Comparison of ENCODE assay signal across 8 mouse cellular contexts in genomic region chr2:152398691-152399090, GRCm38 (mm10). TPM values are rescaled to one million over a fixed set of nuclear protein-coding genes. Genes with fewer than 3 reads are reported as not detected.
A peak's percentile ranks its signal among the peaks of the same experiment; 100 is the strongest.
DNase-seq lines count a peak whose midpoint lies in the region; ATAC-seq and TF ChIP-seq lines count a peak whose summit lies in the region.

No protein-coding gene starts in this region.

- H3K36me3 ChIP-seq in ES-Bruce4 (ENCODE audit: control insufficient read depth, insufficient read depth, low read length, poor library complexity, severe bottlenecking), result no peaks in the 10 kb centered on the region
- no peaks in the 10 kb centered on the region for H3K36me3 ChIP-seq in forebrain, embryonic 14.5 days (ENCODE audit: control insufficient read depth, insufficient read depth, low read length)
- no peaks in the 10 kb centered on the region for H3K36me3 ChIP-seq in liver, postnatal 0 days (replicated peaks; ENCODE audit: insufficient read depth, low read length)
- H3K36me3 ChIP-seq in neural tube, embryonic 13.5 days, result peaks cover 11% of the 10 kb centered on the region

- ATAC-seq in cerebellum, adult (ENCODE audit: insufficient number of reproducible peaks, low FRiP score, low TSS enrichment), result peak; percentile 60
- ATAC-seq in forebrain, embryonic 14.5 days, result peak; percentile 67
- peak; percentile 83 for ATAC-seq in liver, postnatal 0 days
- peak; percentile 75 for ATAC-seq in neural tube, embryonic 13.5 days (ENCODE audit: low read depth)

- under 1% methylated on average over 37 of the region's 38 CpGs for WGBS in forebrain, embryonic 14.5 days
- WGBS in liver, postnatal 0 days (ENCODE audit: insufficient replicate concordance), result 1% methylated on average over 38 of the region's 38 CpGs
- WGBS in neural tube, embryonic 13.5 days, result under 1% methylated on average over 38 of the region's 38 CpGs

- H3K9ac ChIP-seq in ES-Bruce4 (ENCODE audit: low read depth, poor library complexity, severe bottlenecking), result peak overlapping the region; percentile 93
- peak overlapping the region; percentile 97 for H3K9ac ChIP-seq in forebrain, embryonic 14.5 days (ENCODE audit: low read length)
- H3K9ac ChIP-seq in liver, postnatal 0 days (replicated peaks), result peak overlapping the region; percentile 73
- peak overlapping the region; percentile 98 for H3K9ac ChIP-seq in neural tube, embryonic 13.5 days

- peak overlapping the region; percentile 81 for H3K4me3 ChIP-seq in ES-Bruce4 (ENCODE audit: low read depth, low read length)
- peak overlapping the region; percentile 94 for H3K4me3 ChIP-seq in forebrain, embryonic 14.5 days (ENCODE audit: low read depth, low read length)
- H3K4me3 ChIP-seq in liver, postnatal 0 days (ENCODE audit: low read depth, low read length), result peak overlapping the region; percentile 73
- peak overlapping the region; percentile 84 for H3K4me3 ChIP-seq in neural tube, embryonic 13.5 days

- DNase-seq in forebrain, embryonic 14.5 days (ENCODE audit: low spot score), result peak; percentile 96
- DNase-seq in heart, postnatal 14 days, result peak; percentile 97 to 98
- peak; percentile 92 for DNase-seq in layer of hippocampus, adult 11-12 months (ENCODE audit: low spot score)
- peak; percentile 96 for DNase-seq in liver, postnatal 0 days
- DNase-seq in telencephalon, adult 2 months (ENCODE audit: low read depth, low spot score), result peak; percentile 81

- no peaks in the 10 kb centered on the region for H3K9me3 ChIP-seq in ES-Bruce4 (replicated peaks; ENCODE audit: control insufficient read depth, insufficient read depth, low read length, poor library complexity, severe bottlenecking)
- H3K9me3 ChIP-seq in forebrain, embryonic 14.5 days (replicated peaks; ENCODE audit: control insufficient read depth, low read length), result no peaks in the 10 kb centered on the region
- H3K9me3 ChIP-seq in liver, postnatal 0 days (ENCODE audit: low read length), result no peaks in the 10 kb centered on the region
- H3K9me3 ChIP-seq in neural tube, embryonic 13.5 days, result no peaks in the 10 kb centered on the region

- TF ChIP-seq CTCF in ES-Bruce4 (IDR thresholded peaks at IDR 0.05; ENCODE audit: low read depth, low read length), result no peak
- TF ChIP-seq CTCF in liver, postnatal 0 days (IDR thresholded peaks at IDR 0.05; ENCODE audit: low read depth), result 0 out of 2 replicates have a peak, but pooled peaks have one; percentile 14

- peak overlapping the region; percentile 56 for H3K4me2 ChIP-seq in forebrain, embryonic 14.5 days (ENCODE audit: low read length)
- H3K4me2 ChIP-seq in liver, postnatal 0 days (ENCODE audit: low read depth, low read length), result peak overlapping the region; percentile 90
- peak overlapping the region; percentile 98 for H3K4me2 ChIP-seq in neural tube, embryonic 13.5 days

- H3K27me3 ChIP-seq in ES-Bruce4 (ENCODE audit: control insufficient read depth, insufficient read depth, low read length, poor library complexity, severe bottlenecking), result no peaks in the 10 kb centered on the region
- H3K27me3 ChIP-seq in forebrain, embryonic 14.5 days (replicated peaks; ENCODE audit: control insufficient read depth, insufficient read depth, low read length), result no peaks in the 10 kb centered on the region
- no peaks in the 10 kb centered on the region for H3K27me3 ChIP-seq in liver, postnatal 0 days (ENCODE audit: insufficient read depth, low read length)
- H3K27me3 ChIP-seq in neural tube, embryonic 13.5 days, result no peaks in the 10 kb centered on the region

- TF ChIP-seq POLR2A in ES-Bruce4 (IDR thresholded peaks at IDR 0.05; ENCODE audit: insufficient read depth, low read length), result no peak

- intact Hi-C loops in heart, postnatal 14 days (cut with DNase I), result no loop called here

- peaks cover 7% of the 10 kb centered on the region for H3K4me1 ChIP-seq in ES-Bruce4 (ENCODE audit: control insufficient read depth, insufficient read depth, low read length)
- H3K4me1 ChIP-seq in forebrain, embryonic 14.5 days (ENCODE audit: control insufficient read depth, insufficient read depth, low read length), result peaks cover 18% of the 10 kb centered on the region
- H3K4me1 ChIP-seq in liver, postnatal 0 days (ENCODE audit: insufficient read depth), result peaks cover 27% of the 10 kb centered on the region
- peaks cover 44% of the 10 kb centered on the region for H3K4me1 ChIP-seq in neural tube, embryonic 13.5 days (replicated peaks)

- H3K27ac ChIP-seq in ES-Bruce4 (ENCODE audit: insufficient read depth, low read length), result peak overlapping the region; percentile 80
- peak overlapping the region; percentile 100 for H3K27ac ChIP-seq in forebrain, embryonic 14.5 days (ENCODE audit: low read depth, low read length)
- peak overlapping the region; percentile 93 for H3K27ac ChIP-seq in liver, postnatal 0 days (ENCODE audit: low read depth)
- peak overlapping the region; percentile 100 for H3K27ac ChIP-seq in neural tube, embryonic 13.5 days (replicated peaks)

- TF ChIP-seq EP300 in ES-Bruce4 (IDR thresholded peaks at IDR 0.05; ENCODE audit: insufficient read depth, low read depth, low read length), result peak; percentile 92
- no peak for TF ChIP-seq EP300 in liver, postnatal 0 days (IDR thresholded peaks at IDR 0.05; ENCODE audit: low read depth)

RNA-seq across cellular contexts. Expression of gene Sox12, which starts 0.8 kb away (rescaled TPM):
- polyA plus RNA-seq in ES-Bruce4 (2011; ENCODE audit: insufficient read depth, insufficient read length, low read depth, missing spikeins), result 27.5 and 31.3 TPM in 2 replicates
- polyA plus RNA-seq in forebrain, embryonic 14.5 days (2014; fragmentation: Nextera tagmentation; extraction: Ambion mirVana), result 18.2 and 21.8 TPM in 2 replicates
- 10 to 100 TPM; 14.4 to 15.5 TPM for total RNA-seq in heart, postnatal 14 days (2021)
- polyA plus RNA-seq in liver, postnatal 0 days (2015; fragmentation: Nextera tagmentation; extraction: Ambion mirVana), result 1.2 and 1.3 TPM in 2 replicates
- 14.9 and 15.3 TPM in 2 replicates for polyA plus RNA-seq in neural tube, embryonic 13.5 days (2015; fragmentation: Nextera tagmentation; extraction: Ambion mirVana)

RNA-seq across cellular contexts. Expression of gene Zcchc3, which starts 16.1 kb away (rescaled TPM):
- polyA plus RNA-seq in ES-Bruce4 (2011; ENCODE audit: insufficient read depth, insufficient read length, low read depth, missing spikeins), result 26.7 and 30.6 TPM in 2 replicates
- polyA plus RNA-seq in forebrain, embryonic 14.5 days (2014; fragmentation: Nextera tagmentation; extraction: Ambion mirVana), result 17.3 and 18.2 TPM in 2 replicates
- total RNA-seq in heart, postnatal 14 days (2021), result 10 to 100 TPM; 12.0 TPM
- 6.4 and 7.4 TPM in 2 replicates for polyA plus RNA-seq in liver, postnatal 0 days (2015; fragmentation: Nextera tagmentation; extraction: Ambion mirVana)
- polyA plus RNA-seq in neural tube, embryonic 13.5 days (2015; fragmentation: Nextera tagmentation; extraction: Ambion mirVana), result 21.5 and 24.5 TPM in 2 replicates

RNA-seq across cellular contexts. Expression of gene 6820408C15Rik, which starts 16.7 kb away (rescaled TPM):
- not detected in 2 replicates for polyA plus RNA-seq in ES-Bruce4 (2011; ENCODE audit: insufficient read depth, insufficient read length, low read depth, missing spikeins)
- 2.3 and 2.8 TPM in 2 replicates for polyA plus RNA-seq in forebrain, embryonic 14.5 days (2014; fragmentation: Nextera tagmentation; extraction: Ambion mirVana)
- total RNA-seq in heart, postnatal 14 days (2021), result 1 to 10 TPM; 2.6 to 2.7 TPM
- polyA plus RNA-seq in liver, postnatal 0 days (2015; fragmentation: Nextera tagmentation; extraction: Ambion mirVana), result 0.13 and 0.42 TPM in 2 replicates
- 0.67 and 0.83 TPM in 2 replicates for polyA plus RNA-seq in neural tube, embryonic 13.5 days (2015; fragmentation: Nextera tagmentation; extraction: Ambion mirVana)

RNA-seq across cellular contexts. Expression of gene Nrsn2, which starts 22.3 kb away (rescaled TPM):
- polyA plus RNA-seq in ES-Bruce4 (2011; ENCODE audit: insufficient read depth, insufficient read length, low read depth, missing spikeins), result 1.1 TPM in 1 of 2 replicates, not detected in the other
- 18.9 and 21.8 TPM in 2 replicates for polyA plus RNA-seq in forebrain, embryonic 14.5 days (2014; fragmentation: Nextera tagmentation; extraction: Ambion mirVana)
- not detected for total RNA-seq in heart, postnatal 14 days (2021)
- polyA plus RNA-seq in liver, postnatal 0 days (2015; fragmentation: Nextera tagmentation; extraction: Ambion mirVana), result not detected in 2 replicates
- polyA plus RNA-seq in neural tube, embryonic 13.5 days (2015; fragmentation: Nextera tagmentation; extraction: Ambion mirVana), result 30.7 and 32.0 TPM in 2 replicates

RNA-seq across cellular contexts. Expression of gene Trib3, which starts 54.9 kb away (rescaled TPM):
- polyA plus RNA-seq in ES-Bruce4 (2011; ENCODE audit: insufficient read depth, insufficient read length, low read depth, missing spikeins), result 11.4 and 12.3 TPM in 2 replicates
- 0.24 and 0.79 TPM in 2 replicates for polyA plus RNA-seq in forebrain, embryonic 14.5 days (2014; fragmentation: Nextera tagmentation; extraction: Ambion mirVana)
- total RNA-seq in heart, postnatal 14 days (2021), result 1 to 10 TPM; 3.2 to 3.4 TPM
- polyA plus RNA-seq in liver, postnatal 0 days (2015; fragmentation: Nextera tagmentation; extraction: Ambion mirVana), result 4.1 and 5.5 TPM in 2 replicates
- 1.1 and 2.1 TPM in 2 replicates for polyA plus RNA-seq in neural tube, embryonic 13.5 days (2015; fragmentation: Nextera tagmentation; extraction: Ambion mirVana)

Comparison
In these comparisons a context has a peak if more than half of its experiments do, and no peak if none do; other contexts are left out.
1. Peak in every context shown above with its lines: DNase-seq, ATAC-seq, H3K4me3 ChIP-seq and H3K27ac ChIP-seq.